Mouse (Mus musculus): ENCODE data around the gene Specc1. TPM values are rescaled to one million over a fixed set of nuclear protein-coding genes. Genes with fewer than 3 reads are reported as not detected.

The Specc1 gene
- polyA plus RNA-seq, 1 experiment, result 27.7 TPM

DNA sequence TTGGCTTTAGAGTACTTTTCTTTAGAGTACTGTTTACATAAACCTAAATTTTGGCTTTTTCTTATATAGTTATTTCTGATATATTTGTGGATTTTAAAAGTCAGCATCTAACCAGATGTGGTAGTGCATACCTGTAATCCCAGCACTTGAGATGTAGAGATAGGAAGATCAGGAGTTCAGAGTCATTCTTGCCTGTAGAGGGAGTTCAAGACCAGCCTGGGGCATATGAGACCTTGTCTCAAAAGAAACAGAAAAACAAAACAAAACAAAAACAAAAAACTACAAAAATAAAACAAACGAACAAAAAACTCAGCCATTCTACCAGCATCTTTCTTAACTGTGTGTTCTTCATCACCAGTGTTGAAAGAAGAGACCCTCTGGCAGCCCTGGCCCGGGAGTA is 204.9 kb downstream of the Specc1 start:
- Histone ChIP-seq H3K4me2 (ENCODE audit: low read depth) (no peak overlapping the region), H3K36me3 (ENCODE audit: control insufficient read depth, insufficient read depth) (peaks cover 34% of the 10 kb centered on the region), H3K27me3 (ENCODE audit: control insufficient read depth, insufficient read depth, insufficient read length) (no peaks in the 10 kb centered on the region), H3K4me3 (no peak overlapping the region), H3ac (ENCODE audit: control insufficient read depth, insufficient read length) (no peak overlapping the region), H3K79me2 (ENCODE audit: control insufficient read depth, insufficient read depth) (no peaks in the 10 kb centered on the region)
- no peak for TF ChIP-seq E2F4 (IDR thresholded peaks at IDR 0.05; ENCODE audit: insufficient read depth)

DNA sequence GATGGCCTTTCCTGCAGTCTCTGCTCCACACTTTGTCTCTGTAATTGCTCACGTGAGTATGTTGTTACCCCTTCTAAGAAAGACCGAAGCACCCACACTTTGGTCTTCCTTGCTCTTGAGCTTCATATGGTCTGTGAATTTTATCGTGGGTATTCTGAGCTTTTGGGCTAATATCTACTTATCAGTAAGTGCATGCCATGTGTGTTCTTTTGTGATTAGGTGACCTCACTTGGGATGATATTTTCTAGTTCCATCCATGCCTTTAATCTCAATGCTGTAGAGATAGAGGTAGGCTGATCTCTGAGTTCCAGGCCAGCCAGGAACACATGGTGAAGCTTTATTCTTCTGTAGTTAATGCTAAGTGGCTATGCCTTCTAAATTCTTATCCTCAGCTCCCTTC is 207.8 kb downstream of the Specc1 start:
- no peak for TF ChIP-seq MAX (IDR thresholded peaks at IDR 0.05; ENCODE audit: low read depth)
- no peak for TF ChIP-seq SRF (IDR thresholded peaks at IDR 0.05; ENCODE audit: control insufficient read depth, insufficient read length, low read depth)
- TF ChIP-seq CEBPB (IDR thresholded peaks at IDR 0.05; ENCODE audit: insufficient read depth, poor library complexity, severe bottlenecking), result no peak
- TF ChIP-seq MYOD1 (IDR thresholded peaks at IDR 0.05; ENCODE audit: control insufficient read depth in 1 of 3, insufficient read length in 2 of 3, low read depth in 2 of 3), result no peak
- TF ChIP-seq POLR2A (IDR thresholded peaks at IDR 0.05; ENCODE audit: insufficient read length, low read depth), result no peak
- H3K27me3 ChIP-seq (ENCODE audit: control insufficient read depth, insufficient read depth, insufficient read length), result no peaks in the 10 kb centered on the region
- H3K79me2 ChIP-seq (ENCODE audit: control insufficient read depth, insufficient read depth), result no peaks in the 10 kb centered on the region
- H3K36me3 ChIP-seq (ENCODE audit: control insufficient read depth, insufficient read depth), result peaks cover 35% of the 10 kb centered on the region
- H3K4me3 ChIP-seq, result no peak overlapping the region
- no peak overlapping the region for H3K4me2 ChIP-seq (ENCODE audit: low read depth)
- H3ac ChIP-seq (ENCODE audit: control insufficient read depth, insufficient read length), result no peak overlapping the region

DNA sequence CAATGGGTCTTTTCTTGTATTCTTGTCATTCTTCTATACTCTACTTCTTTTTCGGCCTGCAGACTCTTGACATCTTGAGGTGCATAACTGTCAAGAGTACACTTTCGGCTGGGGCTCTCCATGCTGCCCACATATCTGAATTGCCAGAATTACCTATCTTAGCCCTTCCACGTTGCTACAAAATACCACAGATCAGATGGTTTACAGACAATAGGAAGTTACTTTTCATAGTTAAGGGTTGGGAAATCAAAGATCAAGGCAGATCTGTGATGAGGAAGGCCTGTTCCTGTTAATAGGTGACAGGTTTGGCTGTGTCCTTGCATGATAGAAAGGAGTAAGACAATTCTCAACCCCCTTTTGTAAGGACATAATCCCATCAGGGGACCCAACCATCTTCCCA is 209.9 kb downstream of the Specc1 start:
- no peak for TF ChIP-seq USF1 (IDR thresholded peaks at IDR 0.05; ENCODE audit: low read depth)
- TF ChIP-seq TCF3 (IDR thresholded peaks at IDR 0.05; ENCODE audit: insufficient read length, low read depth), result no peak
- TF ChIP-seq CEBPB (IDR thresholded peaks at IDR 0.05; ENCODE audit: insufficient read depth, poor library complexity, severe bottlenecking), result no peak
- no peak for TF ChIP-seq SRF (IDR thresholded peaks at IDR 0.05; ENCODE audit: control insufficient read depth, insufficient read length, low read depth)
- no peak for TF ChIP-seq POLR2AphosphoS2 (IDR thresholded peaks at IDR 0.05; ENCODE audit: insufficient read length, low read depth)
- TF ChIP-seq TCF12 (IDR thresholded peaks at IDR 0.05; ENCODE audit: insufficient read depth, poor library complexity, severe bottlenecking), result no peak
- TF ChIP-seq MAX (IDR thresholded peaks at IDR 0.05; ENCODE audit: low read depth), result no peak
- no peak for TF ChIP-seq POLR2A (IDR thresholded peaks at IDR 0.05; ENCODE audit: insufficient read length, low read depth)
- TF ChIP-seq MYOD1 (IDR thresholded peaks at IDR 0.05; ENCODE audit: control insufficient read depth in 1 of 3, insufficient read length in 2 of 3, low read depth in 2 of 3), result no peak
- no peak for TF ChIP-seq MYOG (IDR thresholded peaks at IDR 0.05; ENCODE audit: control insufficient read depth in 1 of 3, insufficient read depth in 1 of 3, insufficient read length in 2 of 3, low read depth in 2 of 3)
- TF ChIP-seq E2F4 (IDR thresholded peaks at IDR 0.05; ENCODE audit: insufficient read depth), result no peak
- Histone ChIP-seq H3K4me3 (no peak overlapping the region), H3K79me2 (ENCODE audit: control insufficient read depth, insufficient read depth) (no peaks in the 10 kb centered on the region), H3K4me2 (ENCODE audit: low read depth) (no peak overlapping the region), H3K27me3 (ENCODE audit: control insufficient read depth, insufficient read depth, insufficient read length) (no peaks in the 10 kb centered on the region), H3K36me3 (ENCODE audit: control insufficient read depth, insufficient read depth) (peaks cover 55% of the 10 kb centered on the region), H3ac (ENCODE audit: control insufficient read depth, insufficient read length) (no peak overlapping the region)

DNA sequence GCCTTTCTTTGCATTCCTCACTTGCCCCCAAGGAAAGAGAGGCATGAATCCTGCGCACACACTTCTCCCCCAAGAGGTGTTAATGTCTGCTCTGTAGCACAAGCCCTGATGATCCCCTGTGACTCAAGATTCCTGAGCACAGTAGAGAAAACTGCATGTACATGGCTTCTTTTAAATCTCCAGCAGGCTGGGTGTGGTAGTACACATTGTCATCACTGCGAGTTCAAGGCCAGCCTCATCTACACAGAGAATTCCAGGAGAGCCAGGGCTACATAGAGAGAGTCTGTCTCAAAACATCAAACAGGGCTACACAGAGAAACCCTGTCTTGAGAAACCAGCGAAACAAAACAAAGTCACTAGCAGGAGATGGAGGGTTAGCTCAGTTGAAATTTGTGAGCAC is 211.6 kb downstream of the Specc1 start:
- Histone ChIP-seq H3K27me3 (ENCODE audit: control insufficient read depth, insufficient read depth, insufficient read length) (no peaks in the 10 kb centered on the region), H3K4me3 (no peak overlapping the region), H3K4me2 (ENCODE audit: low read depth) (no peak overlapping the region), H3K36me3 (ENCODE audit: control insufficient read depth, insufficient read depth) (peaks cover 51% of the 10 kb centered on the region), H3K79me2 (ENCODE audit: control insufficient read depth, insufficient read depth) (no peaks in the 10 kb centered on the region), H3ac (ENCODE audit: control insufficient read depth, insufficient read length) (no peak overlapping the region)
- TF ChIP-seq MYOD1 (IDR thresholded peaks at IDR 0.05; ENCODE audit: control insufficient read depth in 1 of 3, insufficient read length in 2 of 3, low read depth in 2 of 3), result no peak
- TF ChIP-seq POLR2AphosphoS2 (IDR thresholded peaks at IDR 0.05; ENCODE audit: insufficient read length, low read depth), result no peak
- TF ChIP-seq SRF (IDR thresholded peaks at IDR 0.05; ENCODE audit: control insufficient read depth, insufficient read length, low read depth), result no peak

DNA sequence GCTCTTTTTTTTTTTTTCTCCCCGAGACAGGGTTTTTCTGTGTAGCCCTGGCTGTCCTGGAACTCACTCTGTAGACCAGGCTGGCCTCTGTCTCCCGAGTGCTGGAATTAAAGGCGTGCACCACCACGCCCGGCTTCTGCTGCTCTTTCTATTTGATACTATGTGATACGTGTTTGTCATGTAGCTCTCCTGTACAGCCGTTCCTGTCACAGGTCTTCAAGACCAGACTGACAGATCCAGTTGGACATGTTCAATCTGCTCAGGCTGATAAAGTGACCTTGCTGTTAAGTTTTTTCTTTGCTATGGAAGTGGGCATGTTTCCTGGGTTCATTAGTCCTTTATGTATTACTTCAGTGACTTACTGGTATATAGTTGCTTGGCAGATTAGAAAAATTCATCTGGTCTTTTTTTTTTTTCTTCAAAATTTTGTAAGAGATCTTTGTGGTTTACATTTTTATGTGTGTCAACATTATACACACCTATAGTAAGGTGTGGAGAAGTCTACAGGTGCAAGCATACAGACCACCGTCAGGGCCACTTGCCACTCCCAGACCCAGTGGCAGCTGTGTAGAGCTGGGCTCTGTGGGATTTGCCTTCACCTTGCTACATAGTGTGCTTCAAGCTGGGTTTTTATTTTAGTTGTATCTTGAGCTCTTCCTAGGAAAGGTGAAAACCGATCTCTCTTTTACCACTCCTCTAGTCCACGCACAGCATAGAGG is 221.0 kb downstream of the Specc1 start:
- Histone ChIP-seq H3K4me2 (ENCODE audit: low read depth) (no peak overlapping the region), H3K79me2 (ENCODE audit: control insufficient read depth, insufficient read depth) (no peaks in the 10 kb centered on the region), H3ac (ENCODE audit: control insufficient read depth, insufficient read length) (no peak overlapping the region), H3K36me3 (ENCODE audit: control insufficient read depth, insufficient read depth) (peaks cover 27% of the 10 kb centered on the region), H3K4me3 (no peak overlapping the region), H3K27me3 (ENCODE audit: control insufficient read depth, insufficient read depth, insufficient read length) (no peaks in the 10 kb centered on the region)
- TF ChIP-seq CEBPB (IDR thresholded peaks at IDR 0.05; ENCODE audit: insufficient read depth, poor library complexity, severe bottlenecking) (no peak), SRF (IDR thresholded peaks at IDR 0.05; ENCODE audit: control insufficient read depth, insufficient read length, low read depth) (no peak), TCF3 (IDR thresholded peaks at IDR 0.05; ENCODE audit: insufficient read length, low read depth) (no peak), MAX (IDR thresholded peaks at IDR 0.05; ENCODE audit: low read depth) (no peak), MYOD1 (IDR thresholded peaks at IDR 0.05; ENCODE audit: control insufficient read depth in 1 of 3, insufficient read length in 2 of 3, low read depth in 2 of 3) (no peak), E2F4 (IDR thresholded peaks at IDR 0.05; ENCODE audit: insufficient read depth) (no peak), TCF12 (IDR thresholded peaks at IDR 0.05; ENCODE audit: insufficient read depth, poor library complexity, severe bottlenecking) (no peak), POLR2AphosphoS2 (IDR thresholded peaks at IDR 0.05; ENCODE audit: insufficient read length, low read depth) (no peak), USF1 (IDR thresholded peaks at IDR 0.05; ENCODE audit: low read depth) (no peak), POLR2A (IDR thresholded peaks at IDR 0.05; ENCODE audit: insufficient read length, low read depth) (no peak), REST (IDR thresholded peaks at IDR 0.05; ENCODE audit: insufficient read depth, insufficient read length) (no peak), MYOG (IDR thresholded peaks at IDR 0.05; ENCODE audit: control insufficient read depth in 1 of 3, insufficient read depth in 1 of 3, insufficient read length in 2 of 3, low read depth in 2 of 3) (no peak)

Data from myocyte (in vitro differentiated cells).